Mouse (Mus musculus): ENCODE results near the gene Ankrd44. TPM values are rescaled to one million over a fixed set of nuclear protein-coding genes. Genes with fewer than 3 reads are reported as not detected.
A peak's percentile ranks its signal among the peaks of the same experiment; 100 is the strongest.

Gene Ankrd44
- polyA plus RNA-seq, 1 experiment from 2014 or later = 19.2 TPM

DNA sequence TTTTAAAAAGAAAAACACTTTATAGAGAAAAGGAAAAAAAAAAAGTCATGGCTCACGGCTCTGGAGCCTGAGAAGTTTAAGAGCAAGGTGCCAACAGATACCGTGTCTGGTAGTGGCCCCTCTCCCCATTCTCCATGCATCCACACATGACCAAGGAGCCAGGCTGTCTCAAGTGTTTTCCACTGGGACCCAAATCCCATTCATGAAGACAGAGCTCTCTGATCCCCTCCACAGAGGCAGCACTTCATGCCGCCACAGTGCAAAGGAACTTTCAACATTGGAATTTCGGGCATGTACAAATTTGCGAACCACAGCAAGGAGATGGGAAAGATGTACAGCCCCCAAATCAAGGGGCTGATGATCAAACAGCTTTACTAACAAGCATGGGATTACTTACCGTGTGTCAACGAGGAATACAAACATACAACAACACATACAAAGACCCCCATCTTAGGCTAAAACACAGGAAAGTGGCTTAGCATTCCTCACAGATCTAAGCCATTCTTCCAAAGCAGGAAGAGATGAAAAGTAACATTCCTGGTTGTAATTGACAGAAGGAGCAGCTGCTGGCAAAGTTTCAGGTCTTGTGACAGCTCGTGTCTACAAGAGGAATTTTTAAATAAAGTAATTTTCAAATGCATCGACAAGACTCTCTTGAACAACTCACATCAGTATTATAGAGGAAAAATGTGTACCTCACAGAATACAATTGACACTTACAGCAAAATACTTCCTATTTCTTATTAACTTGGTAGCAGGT lies 53.1 kb downstream of the Ankrd44 start:
- 64% methylated on average over 9 of the region's 9 CpGs for WGBS
- DNase-seq (ENCODE audit: low spot score) = no peak
- no peak overlapping the region for H3K27ac ChIP-seq (replicated peaks)
- no peak overlapping the region for H3K4me3 ChIP-seq
- peaks cover 29% of the 10 kb centered on the region for H3K4me1 ChIP-seq
- no peaks in the 10 kb centered on the region for H3K27me3 ChIP-seq (replicated peaks; ENCODE audit: low read depth, poor library complexity, severe bottlenecking)
- no peaks in the 10 kb centered on the region for H3K9me3 ChIP-seq
- no peaks in the 10 kb centered on the region for H3K36me3 ChIP-seq (replicated peaks)

DNA sequence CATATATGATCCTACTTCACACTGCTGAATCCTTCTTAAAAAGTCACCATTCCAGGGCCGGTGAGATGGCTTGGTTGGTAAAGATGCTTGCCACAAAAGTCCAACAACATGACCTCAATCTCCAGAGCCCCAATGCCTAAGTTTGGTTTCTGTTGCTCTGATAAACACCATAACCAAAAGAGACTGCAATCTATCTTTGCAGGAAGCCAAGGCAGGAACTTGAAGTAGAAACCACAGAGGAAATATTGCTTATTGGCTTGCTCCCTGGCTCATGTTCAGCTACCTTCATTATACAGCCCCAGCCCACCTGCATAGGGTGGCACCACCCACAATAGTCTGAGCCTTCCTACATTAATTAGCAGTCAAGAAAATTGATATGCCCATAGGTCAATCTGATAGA lies 54.9 kb downstream of the Ankrd44 start:
- H3K4me1 ChIP-seq = peaks cover 46% of the 10 kb centered on the region
- H3K9me3 ChIP-seq = no peaks in the 10 kb centered on the region
- no peaks in the 10 kb centered on the region for H3K36me3 ChIP-seq (replicated peaks)
- H3K4me3 ChIP-seq = no peak overlapping the region
- no peak overlapping the region for H3K27ac ChIP-seq (replicated peaks)
- H3K27me3 ChIP-seq (replicated peaks; ENCODE audit: low read depth, poor library complexity, severe bottlenecking) = no peaks in the 10 kb centered on the region
- no peak for DNase-seq (ENCODE audit: low spot score)
- 96% methylated on average over 1 of the region's 1 CpGs for WGBS

DNA sequence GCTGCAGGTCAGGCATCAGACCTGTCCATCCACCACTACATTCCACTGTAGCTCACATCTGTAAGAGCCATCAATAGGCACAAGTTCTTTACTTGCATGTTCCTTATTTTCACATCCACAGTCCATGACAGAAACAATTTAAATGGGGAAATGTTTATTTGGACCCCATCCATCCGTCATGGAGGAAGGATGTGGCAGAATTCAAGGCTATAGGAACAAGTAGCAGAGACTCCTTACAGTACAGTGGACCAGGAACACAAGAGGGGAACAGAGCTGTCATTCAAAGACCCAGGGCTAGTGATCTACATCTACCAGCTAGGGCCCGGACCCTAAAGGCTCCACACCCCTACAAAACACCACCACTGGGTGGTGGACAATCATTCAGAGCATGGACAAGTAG lies 55.6 kb downstream of the Ankrd44 start:
- H3K4me1 ChIP-seq = peaks cover 50% of the 10 kb centered on the region
- no peaks in the 10 kb centered on the region for H3K9me3 ChIP-seq
- no peaks in the 10 kb centered on the region for H3K27me3 ChIP-seq (replicated peaks; ENCODE audit: low read depth, poor library complexity, severe bottlenecking)
- H3K27ac ChIP-seq (replicated peaks) = no peak overlapping the region
- no peak for DNase-seq (ENCODE audit: low spot score)
- 86% methylated on average over 2 of the region's 2 CpGs for WGBS
- no peaks in the 10 kb centered on the region for H3K36me3 ChIP-seq (replicated peaks)
- H3K4me3 ChIP-seq = no peak overlapping the region

- H3K27me3 ChIP-seq (replicated peaks; ENCODE audit: low read depth, poor library complexity, severe bottlenecking) = no peaks in the 10 kb centered on the region
- 30% methylated on average over 4 of the region's 4 CpGs for WGBS
- peaks cover 51% of the 10 kb centered on the region for H3K4me1 ChIP-seq
- peak overlapping the region; percentile 62 for H3K27ac ChIP-seq (replicated peaks)
- no peaks in the 10 kb centered on the region for H3K36me3 ChIP-seq (replicated peaks)
- no peak overlapping the region for H3K4me3 ChIP-seq
- no peak for DNase-seq (ENCODE audit: low spot score)
- no peaks in the 10 kb centered on the region for H3K9me3 ChIP-seq
These were observed 59.0 kb downstream of the Ankrd44 start for GRCm38 (mm10) chr1:54867226-54867625.

DNA sequence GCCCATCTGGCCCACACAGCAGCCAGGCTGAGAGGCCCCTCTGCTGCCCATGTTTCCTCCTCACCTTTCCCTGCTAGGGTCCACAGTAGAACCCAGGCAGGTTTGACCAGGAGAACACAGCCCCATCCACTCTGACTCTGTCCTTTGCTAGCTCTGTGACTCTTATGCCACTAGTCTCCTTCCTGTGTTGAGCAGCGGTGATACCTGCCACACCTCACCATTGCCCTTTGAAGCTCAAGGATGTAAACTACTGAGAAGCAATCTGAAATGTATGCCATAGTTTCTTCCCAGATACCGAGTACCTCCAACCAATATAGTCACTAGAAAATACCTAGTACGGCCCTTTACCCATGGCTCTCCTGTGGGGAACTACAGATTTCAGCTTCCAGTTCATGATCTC lies 60.1 kb downstream of the Ankrd44 start:
- Histone ChIP-seq H3K4me1 (peaks cover 59% of the 10 kb centered on the region), H3K36me3 (replicated peaks) (no peaks in the 10 kb centered on the region), H3K4me3 (no peak overlapping the region), H3K9me3 (no peaks in the 10 kb centered on the region), H3K27me3 (replicated peaks; ENCODE audit: low read depth, poor library complexity, severe bottlenecking) (no peaks in the 10 kb centered on the region), H3K27ac (replicated peaks) (0 out of 2 replicates have a peak overlapping the region, but pooled peaks have one; percentile 31)
- DNase-seq (ENCODE audit: low spot score) = no peak
- 77% methylated on average over 3 of the region's 3 CpGs for WGBS

DNA sequence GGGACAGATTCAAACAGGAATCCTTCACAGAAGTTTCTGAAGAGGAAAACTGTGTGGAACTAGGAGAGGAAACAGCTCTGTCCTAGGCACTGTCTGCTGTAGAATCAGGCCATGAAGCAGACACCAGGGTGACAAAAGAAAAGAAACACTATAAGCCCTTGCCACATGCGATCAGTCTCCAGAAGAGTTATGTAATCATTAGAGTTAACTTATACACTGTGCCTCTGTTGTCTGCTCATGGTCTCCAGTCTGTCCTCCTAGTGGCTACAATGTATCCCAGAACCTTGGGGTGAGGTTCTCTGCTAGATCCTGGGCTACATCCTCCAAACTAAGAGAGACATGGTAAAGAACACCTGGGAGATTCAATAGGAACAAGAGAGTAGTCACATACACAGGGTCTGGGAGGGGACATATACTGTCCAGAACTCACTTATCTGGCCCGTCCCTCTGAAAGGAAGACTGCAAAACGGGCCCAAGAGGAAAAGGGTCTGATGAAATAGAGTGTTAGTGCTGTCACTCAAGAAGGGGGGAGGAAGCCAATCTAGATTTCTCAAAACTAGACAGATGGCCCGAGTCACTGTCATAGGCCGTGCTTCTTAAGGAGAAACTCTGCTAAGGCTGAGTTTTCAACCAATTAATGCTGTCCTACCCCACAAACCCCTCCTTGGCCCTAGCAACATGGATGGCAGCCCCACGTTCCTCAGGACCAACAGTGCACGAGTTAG lies 61.1 kb downstream of the Ankrd44 start:
- no peaks in the 10 kb centered on the region for H3K27me3 ChIP-seq (replicated peaks; ENCODE audit: low read depth, poor library complexity, severe bottlenecking)
- no peaks in the 10 kb centered on the region for H3K36me3 ChIP-seq (replicated peaks)
- WGBS = 89% methylated on average over 7 of the region's 7 CpGs
- no peak overlapping the region for H3K4me3 ChIP-seq
- no peaks in the 10 kb centered on the region for H3K9me3 ChIP-seq
- H3K27ac ChIP-seq (replicated peaks) = no peak overlapping the region
- DNase-seq (ENCODE audit: low spot score) = no peak
- H3K4me1 ChIP-seq = peaks cover 67% of the 10 kb centered on the region

- 79% methylated on average over 5 of the region's 5 CpGs for WGBS
- Histone ChIP-seq H3K36me3 (replicated peaks) (no peaks in the 10 kb centered on the region), H3K4me1 (peaks cover 37% of the 10 kb centered on the region), H3K4me3 (no peak overlapping the region), H3K27me3 (replicated peaks; ENCODE audit: low read depth, poor library complexity, severe bottlenecking) (no peaks in the 10 kb centered on the region), H3K9me3 (no peaks in the 10 kb centered on the region), H3K27ac (replicated peaks) (no peak overlapping the region)
- DNase-seq (ENCODE audit: low spot score) = no peak
These were observed 65.8 kb downstream of the Ankrd44 start for GRCm38 (mm10) chr1:54860361-54860760.

- no peak for DNase-seq (ENCODE audit: low spot score)
- Histone ChIP-seq H3K9me3 (no peaks in the 10 kb centered on the region), H3K36me3 (replicated peaks) (no peaks in the 10 kb centered on the region), H3K4me3 (no peak overlapping the region), H3K27me3 (replicated peaks; ENCODE audit: low read depth, poor library complexity, severe bottlenecking) (no peaks in the 10 kb centered on the region), H3K27ac (replicated peaks) (no peak overlapping the region), H3K4me1 (peaks cover 40% of the 10 kb centered on the region)
These were observed 66.3 kb downstream of the Ankrd44 start for GRCm38 (mm10) chr1:54859876-54860275.

DNA sequence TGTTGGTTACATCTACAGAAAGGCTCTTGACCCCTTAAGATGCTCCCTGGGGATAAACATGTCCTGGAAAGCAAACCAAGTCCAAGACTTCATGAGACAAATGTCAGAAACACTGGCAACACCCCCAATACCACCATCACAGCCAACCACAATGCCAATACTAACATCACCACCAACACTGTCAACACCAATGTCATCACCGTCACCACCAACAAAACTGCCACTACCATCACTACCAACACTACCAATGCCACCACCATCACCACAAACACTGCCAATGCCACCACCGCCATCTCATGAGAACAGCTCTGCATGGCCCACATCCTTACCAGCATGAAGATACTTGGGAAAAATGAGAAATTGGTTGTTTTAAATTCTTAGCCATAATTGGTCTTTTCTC lies 67.3 kb downstream of the Ankrd44 start:
- H3K27me3 ChIP-seq (replicated peaks; ENCODE audit: low read depth, poor library complexity, severe bottlenecking) = no peaks in the 10 kb centered on the region
- H3K4me1 ChIP-seq = peaks cover 43% of the 10 kb centered on the region
- H3K27ac ChIP-seq (replicated peaks) = no peak overlapping the region
- H3K36me3 ChIP-seq (replicated peaks) = no peaks in the 10 kb centered on the region
- DNase-seq (ENCODE audit: low spot score) = no peak
- 94% methylated on average over 2 of the region's 2 CpGs for WGBS
- H3K4me3 ChIP-seq = no peak overlapping the region
- H3K9me3 ChIP-seq = no peaks in the 10 kb centered on the region

DNA sequence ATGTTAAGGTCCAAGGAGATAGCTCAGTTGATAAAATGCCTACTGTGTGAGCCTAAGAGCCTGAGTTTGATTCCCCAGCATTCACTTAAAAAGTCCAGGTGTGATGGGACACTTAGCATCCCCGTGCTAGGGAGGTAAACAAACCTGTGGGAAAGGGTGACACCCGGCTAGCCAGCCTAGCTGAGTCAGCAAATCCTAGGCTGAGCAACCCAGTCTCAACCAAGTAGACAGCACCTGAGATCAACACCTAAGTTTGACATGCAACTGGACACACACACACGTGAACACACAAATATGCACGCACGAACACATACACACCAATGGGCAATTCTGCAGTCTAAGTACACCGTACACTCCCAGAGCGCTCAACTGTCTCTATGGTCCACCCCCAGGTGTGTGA lies 69.7 kb downstream of the Ankrd44 start:
- H3K9me3 ChIP-seq = no peaks in the 10 kb centered on the region
- no peak for DNase-seq (ENCODE audit: low spot score)
- H3K27me3 ChIP-seq (replicated peaks; ENCODE audit: low read depth, poor library complexity, severe bottlenecking) = no peaks in the 10 kb centered on the region
- H3K4me3 ChIP-seq = no peak overlapping the region
- 94% methylated on average over 7 of the region's 7 CpGs for WGBS
- no peak overlapping the region for H3K27ac ChIP-seq (replicated peaks)
- H3K36me3 ChIP-seq (replicated peaks) = no peaks in the 10 kb centered on the region
- H3K4me1 ChIP-seq = peaks cover 51% of the 10 kb centered on the region

GRCm38 (mm10) chr1:54855970-54856369 lies 70.2 kb downstream of the Ankrd44 start:
- H3K9me3 ChIP-seq = no peaks in the 10 kb centered on the region
- no peak overlapping the region for H3K4me3 ChIP-seq
- H3K27ac ChIP-seq (replicated peaks) = no peak overlapping the region
- peaks cover 51% of the 10 kb centered on the region for H3K4me1 ChIP-seq
- WGBS = 87% methylated on average over 3 of the region's 3 CpGs
- H3K36me3 ChIP-seq (replicated peaks) = no peaks in the 10 kb centered on the region
- H3K27me3 ChIP-seq (replicated peaks; ENCODE audit: low read depth, poor library complexity, severe bottlenecking) = no peaks in the 10 kb centered on the region
- no peak for DNase-seq (ENCODE audit: low spot score)

GRCm38 (mm10) chr1:54854388-54854787 lies 71.8 kb downstream of the Ankrd44 start:
- Histone ChIP-seq H3K36me3 (replicated peaks) (no peaks in the 10 kb centered on the region), H3K4me3 (no peak overlapping the region), H3K4me1 (peaks cover 55% of the 10 kb centered on the region), H3K27ac (replicated peaks) (no peak overlapping the region), H3K9me3 (no peaks in the 10 kb centered on the region), H3K27me3 (replicated peaks; ENCODE audit: low read depth, poor library complexity, severe bottlenecking) (no peaks in the 10 kb centered on the region)
- 79% methylated on average over 1 of the region's 1 CpGs for WGBS
- DNase-seq (ENCODE audit: low spot score) = no peak
